Mouse (Mus musculus): Measurements from ENCODE around the gene Ndufb10. TPM values are rescaled to one million over a fixed set of nuclear protein-coding genes. Genes with fewer than 3 reads are reported as not detected.

The Ndufb10 gene
- polyA plus RNA-seq, 2 experiments, result 178 to 237 TPM

GRCm38 (mm10) chr17:24761121-24761520 is 36.8 kb upstream of the Ndufb10 start:
- Histone ChIP-seq H3K9ac (ENCODE audit: low read depth, low read length, severe bottlenecking) (no peak overlapping the region), H3K4me3 (replicated peaks; ENCODE audit: low read length) (no peak overlapping the region), H3K9me3 (ENCODE audit: control insufficient read depth, low read length) (no peaks in the 10 kb centered on the region), H3K27me3 (ENCODE audit: control insufficient read depth, insufficient read depth, low read length) (no peaks in the 10 kb centered on the region), H3K27ac (replicated peaks; ENCODE audit: low read depth, low read length) (0 out of 2 replicates have a peak overlapping the region, but pooled peaks have one; percentile 20), H3K36me3 (ENCODE audit: control insufficient read depth, insufficient read depth, low read length) (no peaks in the 10 kb centered on the region), H3K4me1 (ENCODE audit: control insufficient read depth, insufficient read depth, low read length) (peaks cover 11% of the 10 kb centered on the region; the same call in 1 of the 2 replicates), H3K4me2 (replicated peaks; ENCODE audit: low read depth, low read length, severe bottlenecking) (no peak overlapping the region)
- WGBS, result 16% methylated on average over 5 of the region's 5 CpGs
- ATAC-seq (ENCODE audit: low FRiP score, low read depth) (0 out of 2 replicates have a peak, but pooled peaks have one; percentile 30), DNase-seq (ENCODE audit: low spot score) (peak; percentile 38)
- TF ChIP-seq POLR2A (IDR thresholded peaks at IDR 0.05; ENCODE audit: borderline replicate concordance, extremely low read depth, insufficient read depth, insufficient read length), result no peak

GRCm38 (mm10) chr17:24757394-24757793 is 33.1 kb upstream of the Ndufb10 start:
- peaks cover 33% of the 10 kb centered on the region for H3K27me3 ChIP-seq (ENCODE audit: control insufficient read depth, insufficient read depth, low read length)
- H3K4me2 ChIP-seq (replicated peaks; ENCODE audit: low read depth, low read length, severe bottlenecking), result no peak overlapping the region
- no peak for ATAC-seq (ENCODE audit: low FRiP score, low read depth)
- no peak for DNase-seq (ENCODE audit: low spot score)
- 92% methylated on average over 1 of the region's 1 CpGs for WGBS
- no peak overlapping the region for H3K4me3 ChIP-seq (replicated peaks; ENCODE audit: low read length)
- H3K9ac ChIP-seq (ENCODE audit: low read depth, low read length, severe bottlenecking), result no peak overlapping the region
- no peak overlapping the region for H3K27ac ChIP-seq (replicated peaks; ENCODE audit: low read depth, low read length)
- no peaks in the 10 kb centered on the region for H3K36me3 ChIP-seq (ENCODE audit: control insufficient read depth, insufficient read depth, low read length)
- peaks cover 19% of the 10 kb centered on the region for H3K4me1 ChIP-seq (ENCODE audit: control insufficient read depth, insufficient read depth, low read length)
- TF ChIP-seq POLR2A (IDR thresholded peaks at IDR 0.05; ENCODE audit: borderline replicate concordance, extremely low read depth, insufficient read depth, insufficient read length), result no peak
- H3K9me3 ChIP-seq (ENCODE audit: control insufficient read depth, low read length), result no peaks in the 10 kb centered on the region

- WGBS, result 1% methylated on average over 47 of the region's 82 CpGs
- peak; percentile 87 for ATAC-seq (ENCODE audit: low FRiP score, low read depth)
- Histone ChIP-seq H3K4me1 (ENCODE audit: control insufficient read depth, insufficient read depth, low read length) (peaks cover 11% of the 10 kb centered on the region), H3K9ac (ENCODE audit: low read depth, low read length, severe bottlenecking) (peak within 1 kb of the TSS; percentile 43; the same call in 1 of the 2 replicates), H3K27me3 (ENCODE audit: control insufficient read depth, insufficient read depth, low read length) (peaks cover 53% of the 10 kb centered on the region), H3K27ac (replicated peaks; ENCODE audit: low read depth, low read length) (no peak within 1 kb of the TSS), H3K36me3 (ENCODE audit: control insufficient read depth, insufficient read depth, low read length) (no peaks in the 10 kb centered on the region), H3K4me3 (replicated peaks; ENCODE audit: low read length) (peak within 1 kb of the TSS; percentile 53), H3K9me3 (ENCODE audit: control insufficient read depth, low read length) (no peaks in the 10 kb centered on the region), H3K4me2 (replicated peaks; ENCODE audit: low read depth, low read length, severe bottlenecking) (peak within 1 kb of the TSS; percentile 96)
- TF ChIP-seq POLR2A (IDR thresholded peaks at IDR 0.05; ENCODE audit: borderline replicate concordance, extremely low read depth, insufficient read depth, insufficient read length), result no peak
- peak; percentile 24 for DNase-seq (ENCODE audit: low spot score)
Measured at GRCm38 (mm10) chr17:24752415-24753394, 28.4 kb upstream of the Ndufb10 start, which contains the start of gene Hs3st6. Gene Hs3st6 (plus strand): TSS chr17:24752988.

- H3K9me3 ChIP-seq (ENCODE audit: control insufficient read depth, low read length), result no peaks in the 10 kb centered on the region
- H3K9ac ChIP-seq (ENCODE audit: low read depth, low read length, severe bottlenecking), result no peak overlapping the region
- H3K4me1 ChIP-seq (ENCODE audit: control insufficient read depth, insufficient read depth, low read length), result peaks cover 11% of the 10 kb centered on the region
- no peak for TF ChIP-seq POLR2A (IDR thresholded peaks at IDR 0.05; ENCODE audit: borderline replicate concordance, extremely low read depth, insufficient read depth, insufficient read length)
- 13% methylated on average over 4 of the region's 4 CpGs for WGBS
- H3K27me3 ChIP-seq (ENCODE audit: control insufficient read depth, insufficient read depth, low read length), result peaks cover 53% of the 10 kb centered on the region
- ATAC-seq (ENCODE audit: low FRiP score, low read depth) (no peak), DNase-seq (ENCODE audit: low spot score) (no peak)
- no peak overlapping the region for H3K27ac ChIP-seq (replicated peaks; ENCODE audit: low read depth, low read length)
- no peak overlapping the region for H3K4me3 ChIP-seq (replicated peaks; ENCODE audit: low read length)
- no peaks in the 10 kb centered on the region for H3K36me3 ChIP-seq (ENCODE audit: control insufficient read depth, insufficient read depth, low read length)
- H3K4me2 ChIP-seq (replicated peaks; ENCODE audit: low read depth, low read length, severe bottlenecking), result no peak overlapping the region
Measured at GRCm38 (mm10) chr17:24751528-24751927, 27.2 kb upstream of the Ndufb10 start.

GRCm38 (mm10) chr17:24746986-24747385 is 22.7 kb upstream of the Ndufb10 start:
- no peak overlapping the region for H3K4me2 ChIP-seq (replicated peaks; ENCODE audit: low read depth, low read length, severe bottlenecking)
- H3K27ac ChIP-seq (replicated peaks; ENCODE audit: low read depth, low read length), result no peak overlapping the region
- H3K9ac ChIP-seq (ENCODE audit: low read depth, low read length, severe bottlenecking), result peak overlapping the region; percentile 12; the same call in 1 of the 2 replicates
- WGBS, result 24% methylated on average over 4 of the region's 4 CpGs
- no peak for TF ChIP-seq POLR2A (IDR thresholded peaks at IDR 0.05; ENCODE audit: borderline replicate concordance, extremely low read depth, insufficient read depth, insufficient read length)
- DNase-seq (ENCODE audit: low spot score) (no peak), ATAC-seq (ENCODE audit: low FRiP score, low read depth) (no peak)
- no peaks in the 10 kb centered on the region for H3K9me3 ChIP-seq (ENCODE audit: control insufficient read depth, low read length)
- no peaks in the 10 kb centered on the region; the same call in 1 of the 2 replicates for H3K36me3 ChIP-seq (ENCODE audit: control insufficient read depth, insufficient read depth, low read length)
- peaks cover 17% of the 10 kb centered on the region for H3K27me3 ChIP-seq (ENCODE audit: control insufficient read depth, insufficient read depth, low read length)
- no peak overlapping the region for H3K4me3 ChIP-seq (replicated peaks; ENCODE audit: low read length)
- no peaks in the 10 kb centered on the region; the same call in 1 of the 2 replicates for H3K4me1 ChIP-seq (ENCODE audit: control insufficient read depth, insufficient read depth, low read length)

Data from limb, embryonic 14.5 days (tissue).